Mouse (Mus musculus) gastrocnemius, postnatal 14 days (tissue): Measurements from ENCODE around the gene Treml1. TPM values are rescaled to one million over a fixed set of nuclear protein-coding genes. Genes with fewer than 3 reads are reported as not detected.

Source experiments
- DNase-seq: peaks from one replicate; pipeline ENCODE4 v3.0.0; 2021; ENCODE audit warnings: mixed read lengths
- intact Hi-C: fragments of 180-260 bp; cut with DNase I; formaldehyde crosslinking; loops from one replicate; pipeline ENCODE4 v1.15.1; 2025; ENCODE audit warnings: low total_unique reads
- total RNA-seq, 2 experiments: library from RNA; stranded (reverse); gene quantifications; 2 replicates each; pipeline ENCODE4 v1.2.3; 2021

Gene Treml1
- total RNA-seq, 2 experiments from 2014 or later, result not detected

DNA sequence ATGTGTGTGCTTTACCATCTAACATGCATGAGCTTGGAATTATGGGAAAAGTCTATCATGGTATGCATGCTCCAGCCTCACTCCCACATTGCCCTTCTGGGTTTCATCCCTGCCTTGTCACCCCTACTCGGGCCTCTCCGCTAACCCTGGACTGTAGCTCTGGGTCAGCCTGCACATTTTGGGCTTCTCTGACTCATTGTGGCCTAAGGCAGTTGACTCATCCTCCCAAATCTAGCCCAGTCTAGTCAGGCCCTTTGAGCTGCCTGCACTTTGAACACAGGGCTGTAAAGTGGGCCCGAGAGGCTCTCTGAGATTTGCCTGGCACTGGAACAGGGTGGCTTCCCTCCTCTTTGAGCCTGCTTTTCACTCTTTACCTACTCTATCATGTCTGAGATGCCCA is 3.9 kb upstream of the Treml1 start:
- no peak for DNase-seq
- intact Hi-C loops, result no loop called here

DNA sequence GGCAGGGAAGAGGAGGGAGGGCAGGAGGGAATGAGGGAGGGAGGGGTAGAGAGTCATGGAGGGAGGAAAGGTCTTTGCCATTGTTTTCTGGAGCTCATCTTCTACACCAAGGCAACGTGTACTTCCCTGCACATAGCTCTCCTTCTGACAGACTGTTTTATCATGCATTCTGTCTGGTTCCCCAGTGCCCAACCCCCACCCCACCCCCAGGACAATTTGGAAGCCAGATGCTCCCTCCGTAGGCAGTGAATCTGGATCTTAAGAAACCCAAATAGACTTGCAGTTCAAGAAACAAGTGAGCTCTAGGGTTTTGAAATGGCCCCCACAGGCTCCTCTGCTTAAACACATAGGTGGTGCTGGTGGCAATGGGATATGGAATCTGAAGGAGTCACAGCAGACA is 1.8 kb upstream of the Treml1 start:
- no peak for DNase-seq
- intact Hi-C loops, result no loop called here

DNA sequence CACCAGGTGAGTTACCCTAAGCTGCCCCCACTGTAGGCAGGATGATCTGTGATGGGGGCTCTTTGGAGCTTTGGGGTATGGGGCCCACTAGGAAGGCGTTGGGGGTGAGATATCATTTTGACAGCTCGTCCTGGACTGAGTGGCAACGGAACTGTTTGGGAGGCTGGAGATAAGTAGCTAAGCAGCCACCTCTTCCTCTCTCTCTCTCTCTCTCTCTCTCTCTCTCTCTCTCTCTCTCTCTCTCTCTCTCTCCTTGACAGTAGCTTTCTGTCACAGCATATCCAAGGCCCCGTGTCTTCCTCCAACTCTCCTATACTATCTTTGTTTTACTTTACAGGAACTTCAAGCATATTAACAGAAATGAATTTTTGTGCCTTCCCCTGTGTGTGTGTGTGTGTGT is 746 bp downstream of the Treml1 start:
- intact Hi-C loops, result no loop called here
- no peak for DNase-seq

DNA sequence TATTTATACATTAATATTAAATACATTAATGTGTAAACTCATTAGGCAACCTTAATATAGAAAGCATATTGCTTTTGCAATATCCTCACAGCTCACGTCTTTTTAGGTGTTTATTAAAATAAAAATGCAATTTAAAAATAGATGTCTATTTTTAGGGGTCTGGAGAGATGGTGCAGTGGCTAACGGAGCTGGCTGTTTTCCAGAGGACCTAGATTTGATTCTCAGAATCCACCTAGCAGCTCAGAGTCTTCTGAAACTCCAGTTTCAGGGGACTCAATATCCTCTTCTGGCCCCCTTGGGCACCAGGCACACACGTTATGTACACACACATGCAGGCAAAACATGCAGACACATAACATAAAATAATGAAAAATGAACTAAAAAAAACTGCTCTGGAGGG is 2.6 kb downstream of the Treml1 start:
- no peak for DNase-seq
- intact Hi-C loops, result no loop called here

- intact Hi-C loops, result no loop called here
- DNase-seq, result peak; percentile 35
Observed at GRCm38 (mm10) chr17:48362966-48363365, 3.2 kb downstream of the Treml1 start.

GRCm38 (mm10) chr17:48363421-48363965 is 3.8 kb downstream of the Treml1 start:
- DNase-seq, result no peak
- intact Hi-C loops, result no loop called here

DNA sequence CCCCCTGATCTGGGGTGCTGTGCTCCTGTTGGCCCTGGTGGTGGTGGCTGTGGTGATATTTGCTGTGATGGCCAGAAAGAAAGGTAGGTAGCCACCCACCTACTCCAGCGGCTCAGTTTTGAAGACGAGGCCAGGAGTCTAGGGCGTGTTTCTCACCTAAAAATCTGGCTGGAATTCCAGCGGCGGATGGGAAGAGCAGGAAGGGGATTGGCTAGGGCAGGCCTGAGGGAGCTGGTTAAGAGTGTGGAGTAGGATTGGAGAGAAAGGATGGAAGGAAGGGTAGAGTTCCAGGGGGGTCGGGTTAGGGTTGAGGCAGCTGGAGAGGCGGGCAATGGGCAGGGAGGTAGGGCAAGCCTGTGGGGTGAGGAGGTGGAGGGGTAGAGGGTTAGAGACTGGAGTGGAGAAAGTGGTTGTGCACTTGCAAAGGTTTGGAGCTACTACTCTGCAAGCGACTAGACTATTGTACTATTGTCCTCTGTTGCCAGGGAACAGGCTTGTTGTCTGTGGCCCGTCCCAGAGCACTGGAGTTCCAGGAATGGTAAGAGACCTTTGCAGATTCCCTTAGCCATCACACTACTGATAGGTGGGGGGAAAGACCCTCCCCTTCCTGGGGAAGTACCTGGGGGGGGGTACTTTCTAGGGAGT is 5.9 kb downstream of the Treml1 start:
- DNase-seq, result no peak
- intact Hi-C loops, result no loop called here

DNA sequence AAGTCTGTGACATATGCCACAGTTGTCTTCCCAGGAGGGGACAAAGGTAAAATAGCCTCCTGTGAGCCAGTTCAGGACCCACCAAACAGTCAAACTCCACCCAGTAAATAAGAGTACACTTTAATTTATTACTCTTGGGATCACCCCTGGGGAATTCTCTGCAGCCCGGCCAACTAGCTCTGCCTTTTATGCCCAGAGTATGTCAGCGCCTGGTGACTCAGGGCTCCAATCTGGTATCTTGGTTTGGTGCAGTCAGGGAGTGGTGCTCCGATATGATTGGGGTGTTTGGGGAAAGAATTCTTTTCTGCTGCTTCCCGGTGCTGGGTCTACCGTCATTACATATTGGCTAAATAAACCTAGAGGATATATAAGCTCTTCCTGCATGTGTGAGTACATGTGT is 7.1 kb downstream of the Treml1 start:
- intact Hi-C loops, result no loop called here
- DNase-seq, result no peak

DNA sequence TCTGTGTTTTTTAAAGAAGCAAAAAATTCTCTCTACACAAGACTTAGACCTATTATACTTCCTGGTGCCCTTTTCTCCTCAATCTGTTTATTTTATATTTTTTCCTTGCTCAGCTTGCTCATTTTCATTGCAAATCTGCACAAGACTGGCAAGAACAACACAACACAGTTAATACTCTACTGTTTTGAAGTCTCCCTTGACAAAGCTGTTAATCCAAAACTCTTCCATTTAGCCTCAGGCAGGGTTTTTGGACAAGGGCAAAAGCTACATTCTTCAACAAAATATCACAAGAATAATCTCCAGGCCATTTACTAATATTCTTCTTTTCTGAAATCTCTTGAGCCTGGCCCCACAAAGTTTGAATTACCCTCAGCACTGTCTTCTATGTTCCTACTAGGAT is 11.9 kb downstream of the Treml1 start:
- intact Hi-C loops, result no loop called here
- no peak for DNase-seq

- intact Hi-C loops, result no loop called here
- no peak for DNase-seq
Observed at GRCm38 (mm10) chr17:48372987-48373386, 13.3 kb downstream of the Treml1 start.

GRCm38 (mm10) chr17:48376102-48376501 is 16.4 kb downstream of the Treml1 start:
- intact Hi-C loops, result no loop called here
- DNase-seq, result no peak

GRCm38 (mm10) chr17:48379050-48379449 is 19.3 kb downstream of the Treml1 start:
- no peak for DNase-seq
- intact Hi-C loops, result no loop called here

DNA sequence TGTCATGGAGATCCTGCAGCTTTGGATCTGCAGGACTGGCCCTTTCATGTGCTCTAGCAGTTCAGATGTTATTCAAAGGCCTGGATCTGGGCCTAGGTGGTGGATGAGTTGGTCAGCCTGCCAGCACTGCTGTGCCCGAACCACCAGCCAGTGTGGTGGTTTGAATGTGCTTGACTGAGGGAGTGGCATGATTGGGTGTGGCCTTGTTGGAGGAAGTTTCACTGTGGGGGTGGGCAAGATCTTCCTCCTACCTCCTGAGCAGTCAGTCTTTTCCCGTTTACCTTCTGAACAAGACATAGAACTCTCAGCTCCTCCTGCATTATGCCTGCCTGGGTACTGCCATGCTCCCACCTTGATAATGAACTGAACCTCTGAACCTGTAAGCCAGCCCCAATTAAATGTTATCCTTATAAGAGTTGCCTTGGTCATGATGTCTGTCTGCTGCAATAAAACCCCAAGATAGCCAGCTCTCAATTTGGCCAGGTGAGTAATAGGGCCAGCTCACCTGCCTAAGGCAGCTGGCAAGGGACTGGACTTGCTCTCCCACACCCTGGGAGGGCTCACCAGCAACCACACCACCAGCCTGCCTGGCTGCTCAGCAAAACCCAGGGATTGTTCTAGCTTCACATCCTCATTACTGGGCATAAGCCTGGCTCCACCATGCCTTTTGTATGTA is 26.2 kb downstream of the Treml1 start:
- intact Hi-C loops, result no loop called here
- DNase-seq, result no peak

DNA sequence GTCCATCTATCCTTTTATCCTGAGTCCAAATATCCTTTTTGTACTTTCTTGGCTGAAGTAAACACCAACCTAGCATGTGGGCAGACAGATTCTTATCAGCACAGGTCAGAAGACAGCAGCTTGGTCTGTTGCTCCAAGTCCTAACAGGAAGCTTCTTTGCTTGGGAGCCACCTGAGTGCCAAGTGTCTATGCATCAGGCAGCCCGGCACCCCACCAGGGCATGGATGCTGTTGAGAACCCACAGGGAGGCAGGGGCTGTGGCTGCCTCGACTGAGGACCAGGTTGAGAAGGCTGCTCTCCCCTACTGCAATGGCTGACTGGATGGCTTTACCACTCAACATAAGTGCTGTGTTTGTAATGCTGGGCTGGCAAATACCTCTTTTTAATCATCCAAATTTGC is 28.9 kb downstream of the Treml1 start:
- intact Hi-C loops, result no loop called here
- no peak for DNase-seq

DNA sequence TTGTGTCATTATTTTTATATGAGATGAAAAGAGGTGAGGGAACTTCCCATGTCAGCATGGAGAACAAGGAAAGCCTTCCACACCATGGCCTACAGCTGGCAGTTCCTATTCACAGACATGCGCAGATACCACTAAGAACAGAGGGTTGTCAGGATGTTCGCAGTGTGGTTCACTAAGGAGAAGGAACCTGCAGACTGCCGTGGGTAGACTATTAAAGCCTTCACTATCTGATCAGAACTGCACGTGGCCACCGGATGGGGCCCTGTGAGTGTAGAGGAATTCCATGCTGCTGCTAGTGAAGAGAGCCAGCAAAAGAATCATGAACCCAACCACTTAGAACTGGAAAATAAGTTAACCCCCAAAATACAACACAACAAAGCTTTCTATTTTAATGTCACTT is 29.7 kb downstream of the Treml1 start:
- DNase-seq, result no peak
- intact Hi-C loops, result no loop called here

DNA sequence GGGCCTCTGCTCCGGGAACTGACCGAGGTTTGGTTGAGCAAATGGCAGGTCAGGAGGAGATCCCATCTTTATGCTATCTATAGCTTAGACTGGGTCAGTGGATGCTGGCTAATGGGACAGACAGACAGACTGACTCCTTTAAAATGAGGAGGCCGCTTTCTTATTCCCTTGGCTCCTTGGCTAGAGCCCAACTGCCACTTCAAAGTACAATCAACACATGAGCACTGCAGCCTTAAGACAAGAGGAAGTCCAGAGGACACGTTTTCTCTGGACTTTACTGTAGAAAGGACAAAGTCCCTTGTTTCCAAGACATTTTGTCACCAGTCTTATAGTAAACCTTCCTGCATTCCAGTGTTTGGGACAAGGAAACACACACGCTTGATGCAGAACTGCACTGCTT is 31.7 kb downstream of the Treml1 start:
- intact Hi-C loops, result no loop called here

DNA sequence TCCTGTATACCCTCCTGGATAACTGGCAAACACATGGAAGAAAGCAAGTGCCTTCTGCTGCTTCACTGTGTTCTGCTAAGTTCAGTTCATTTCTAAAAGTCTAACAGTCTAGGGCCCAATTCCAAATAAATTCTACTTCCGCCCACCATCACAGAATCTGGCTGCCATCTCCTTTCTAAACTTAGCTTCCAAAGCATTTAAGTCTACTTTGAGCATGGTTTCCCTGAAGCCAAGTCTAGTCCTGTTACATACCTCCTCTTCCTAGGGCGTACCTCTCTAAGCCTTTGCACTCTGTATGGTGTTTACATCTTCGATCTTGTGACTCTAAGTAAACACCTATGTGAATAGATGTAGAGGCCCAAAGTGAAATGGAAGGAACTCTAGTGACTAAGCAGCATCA is 32.9 kb downstream of the Treml1 start:
- intact Hi-C loops, result no loop called here
- no peak for DNase-seq

More for the DNA sequence above, 31.7 kb downstream of the Treml1 start:
- DNase-seq, result no peak

GRCm38 (mm10) chr17:48401710-48402109 is 42.0 kb downstream of the Treml1 start:
- intact Hi-C loops, result no loop called here
- no peak for DNase-seq

DNA sequence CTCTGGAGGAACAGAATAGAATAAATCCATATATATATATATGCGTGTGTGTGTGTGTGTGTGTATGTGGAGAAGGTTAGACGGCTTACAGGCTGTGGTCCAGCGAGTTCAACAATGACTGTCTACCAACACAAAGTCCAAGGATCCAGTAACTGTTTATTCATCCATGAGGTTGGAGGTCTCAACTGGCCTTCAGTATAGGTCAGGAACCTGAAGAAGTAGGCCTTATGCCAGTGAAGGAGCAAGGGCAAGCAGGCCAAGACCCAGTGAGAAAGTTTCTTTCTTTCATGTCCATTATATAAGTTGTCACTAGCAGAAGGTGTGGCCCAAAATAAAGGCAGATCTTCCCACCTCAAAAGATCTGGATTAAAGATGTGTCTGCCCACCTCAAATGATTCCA is 43.0 kb downstream of the Treml1 start:
- DNase-seq, result no peak
- intact Hi-C loops, result no loop called here

DNA sequence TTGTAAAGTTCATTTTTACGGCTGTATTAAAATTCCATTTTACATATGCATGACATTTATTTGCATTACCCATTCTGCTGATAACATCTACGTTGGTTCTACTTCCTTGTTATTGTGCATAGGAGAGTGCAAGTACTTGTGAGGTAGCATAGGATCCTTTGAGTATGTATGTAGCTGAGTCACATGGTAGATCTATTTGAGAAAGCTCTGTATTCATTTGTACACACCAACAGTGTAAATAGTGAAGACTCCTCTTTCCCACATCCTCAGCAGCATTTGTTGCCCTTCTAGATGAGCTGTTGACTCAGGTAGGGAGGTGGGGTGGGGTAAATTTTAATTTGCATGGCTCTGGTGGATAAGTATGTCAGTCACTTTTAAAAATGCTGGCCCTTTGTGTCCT is 44.1 kb downstream of the Treml1 start:
- intact Hi-C loops, result no loop called here
- DNase-seq, result no peak

- DNase-seq, result no peak
- intact Hi-C loops, result no loop called here
Observed at GRCm38 (mm10) chr17:48404706-48405105, 45.0 kb downstream of the Treml1 start.
